Mouse (Mus musculus) C2C12 (cell line): ENCODE data around the gene Map3k19. TPM values are rescaled to one million over a fixed set of nuclear protein-coding genes. Genes with fewer than 3 reads are reported as not detected.

ENCODE experiments used
- H3K27me3 ChIP-seq: one replicate; pipeline ENCODE4 v1.6.1; 2011; ENCODE audit not compliant: control insufficient read depth, insufficient read depth, insufficient read length
- H3K36me3 ChIP-seq: one replicate; pipeline ENCODE4 v1.6.1; 2011; ENCODE audit not compliant: control insufficient read depth, insufficient read depth
- H3K4me3 ChIP-seq: one replicate; pipeline ENCODE4 v1.5.1; 2011; ENCODE audit warnings: mild to moderate bottlenecking, control low read depth; ENCODE audit not compliant: poor library complexity, insufficient read depth, severe bottlenecking
- H3K79me2 ChIP-seq: one replicate; pipeline ENCODE4 v1.6.1; 2011; ENCODE audit not compliant: control insufficient read depth, insufficient read depth
- H3K79me3 ChIP-seq: one replicate; pipeline ENCODE4 v1.6.1; 2011; ENCODE audit warnings: low read depth, control low read depth
- H3ac ChIP-seq: one replicate; pipeline ENCODE3; 2011; ENCODE audit warnings: low read depth; ENCODE audit not compliant: control insufficient read depth, insufficient read length
- CEBPB ChIP-seq: IDR thresholded peaks from one replicate; pipeline ENCODE4 v1.6.1; 2011; ENCODE audit warnings: low read depth, mild to moderate bottlenecking, control low read depth, moderate library complexity
- CTCF ChIP-seq: IDR thresholded peaks from one replicate; pipeline ENCODE4 v1.5.1; 2011; ENCODE audit not compliant: control insufficient read depth, insufficient read depth, insufficient read length
- FOSL1 ChIP-seq: IDR thresholded peaks from one replicate; pipeline ENCODE4 v1.8.0; 2011; ENCODE audit warnings: mild to moderate bottlenecking, low read length; ENCODE audit not compliant: poor library complexity, insufficient read depth, severe bottlenecking
- MAX ChIP-seq: IDR thresholded peaks from one replicate; pipeline ENCODE4 v1.6.1; 2011; ENCODE audit warnings: mild to moderate bottlenecking, control low read depth
- MYOD1 ChIP-seq: IDR thresholded peaks from one replicate; pipeline ENCODE4 v1.6.1; 2011; ENCODE audit warnings: low read depth; ENCODE audit not compliant: control insufficient read depth, insufficient read length
- MYOG ChIP-seq: IDR thresholded peaks from one replicate; pipeline ENCODE4 v1.6.1; 2011; ENCODE audit not compliant: control insufficient read depth, insufficient read length; ENCODE audit errors: extremely low read depth
- USF1 ChIP-seq: IDR thresholded peaks from one replicate; pipeline ENCODE4 v1.6.1; 2011; ENCODE audit warnings: low read depth, mild to moderate bottlenecking, control low read depth, moderate library complexity
- polyA plus RNA-seq: library from polyadenylated mRNA; unstranded; fragments of >200 nt; fragmentation: generic; extraction: Trizol; gene quantifications from one replicate; pipeline ENCODE4 v1.2.1, GENCODE M21; 2012; ENCODE audit warnings: missing spikeins

The Map3k19 gene
- polyA plus RNA-seq, 1 experiment: 0.06 TPM

DNA sequence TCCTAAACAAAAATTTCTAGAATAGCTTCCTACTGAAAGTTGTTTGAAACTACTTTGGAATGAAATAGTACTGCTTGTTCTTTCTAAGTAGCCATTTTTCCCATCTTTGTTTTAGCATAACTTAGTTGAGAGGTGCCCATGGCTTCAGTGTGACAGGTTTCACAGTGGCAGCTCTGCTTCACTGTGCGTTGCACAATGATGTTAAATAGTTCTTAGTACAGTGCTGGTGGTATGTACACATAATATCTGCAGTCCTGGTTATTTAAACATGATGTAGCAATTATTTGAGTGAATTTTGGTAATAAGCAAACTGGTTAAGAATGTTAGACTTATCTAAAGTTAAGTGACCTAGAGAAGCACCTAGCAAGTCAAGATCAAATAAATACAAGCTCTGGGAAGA, 61.4 kb downstream of the Map3k19 start:
- peaks cover 48% of the 10 kb centered on the region for H3K36me3 ChIP-seq
- H3K27me3 ChIP-seq: no peaks in the 10 kb centered on the region
- peaks cover 65% of the 10 kb centered on the region for H3K79me3 ChIP-seq
- peaks cover 84% of the 10 kb centered on the region for H3K79me2 ChIP-seq
- no peak overlapping the region for H3ac ChIP-seq
- no peak overlapping the region for H3K4me3 ChIP-seq
- TF ChIP-seq CEBPB: no peak
- TF ChIP-seq USF1: no peak
- no peak for TF ChIP-seq FOSL1
- no peak for TF ChIP-seq CTCF
- TF ChIP-seq MAX: no peak
- TF ChIP-seq MYOG: no peak

- H3K4me3 ChIP-seq: no peak overlapping the region
- no peak for TF ChIP-seq MYOG
- no peak overlapping the region for H3ac ChIP-seq
- H3K36me3 ChIP-seq: peaks cover 25% of the 10 kb centered on the region
- peaks cover 100% of the 10 kb centered on the region for H3K79me2 ChIP-seq
- peaks cover 97% of the 10 kb centered on the region for H3K79me3 ChIP-seq
- no peaks in the 10 kb centered on the region for H3K27me3 ChIP-seq
Observed at GRCm38 (mm10) chr1:127788943-127789342, 65.9 kb downstream of the Map3k19 start.

GRCm38 (mm10) chr1:127785882-127786281, 68.9 kb downstream of the Map3k19 start:
- Histone ChIP-seq H3K4me3 (no peak overlapping the region), H3ac (no peak overlapping the region), H3K79me3 (peaks cover 99% of the 10 kb centered on the region), H3K27me3 (no peaks in the 10 kb centered on the region), H3K36me3 (peaks cover 9% of the 10 kb centered on the region), H3K79me2 (peaks cover 100% of the 10 kb centered on the region)
- no peak for TF ChIP-seq MYOD1
- no peak for TF ChIP-seq MYOG
- TF ChIP-seq MAX: no peak
- TF ChIP-seq CTCF: no peak
- TF ChIP-seq CEBPB: no peak
- TF ChIP-seq USF1: no peak
- TF ChIP-seq FOSL1: no peak

DNA sequence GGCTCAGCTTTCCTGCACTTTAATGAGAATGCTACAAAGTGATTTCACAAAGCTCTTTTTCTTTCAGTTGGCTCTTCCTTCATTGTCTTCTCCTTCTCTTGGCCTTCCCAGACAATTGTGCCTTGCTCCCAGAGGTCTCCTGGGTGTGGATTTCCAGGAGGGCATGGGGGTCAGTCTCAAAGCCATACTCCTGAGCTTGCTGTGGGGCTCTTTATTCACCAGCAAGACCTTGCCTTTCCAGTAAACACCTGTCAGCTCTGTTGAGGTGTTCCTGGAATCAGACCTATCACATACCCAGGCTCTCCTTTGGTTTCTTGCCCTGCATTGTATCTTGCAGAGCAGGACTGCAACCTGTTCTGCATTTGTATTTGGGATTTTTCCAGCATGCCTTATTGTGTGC, 71.0 kb downstream of the Map3k19 start:
- H3K79me2 ChIP-seq: peaks cover 100% of the 10 kb centered on the region
- no peaks in the 10 kb centered on the region for H3K27me3 ChIP-seq
- TF ChIP-seq MAX: no peak
- TF ChIP-seq MYOD1: no peak
- no peak for TF ChIP-seq CTCF
- TF ChIP-seq CEBPB: no peak
- no peak for TF ChIP-seq USF1
- TF ChIP-seq MYOG: no peak
- no peak for TF ChIP-seq FOSL1
- peaks cover 99% of the 10 kb centered on the region for H3K79me3 ChIP-seq
- no peak overlapping the region for H3ac ChIP-seq
- no peak overlapping the region for H3K4me3 ChIP-seq
- H3K36me3 ChIP-seq: peaks cover 19% of the 10 kb centered on the region

GRCm38 (mm10) chr1:127780849-127781248, 74.0 kb downstream of the Map3k19 start:
- Histone ChIP-seq H3ac (no peak overlapping the region), H3K79me2 (peaks cover 100% of the 10 kb centered on the region), H3K79me3 (peaks cover 100% of the 10 kb centered on the region), H3K36me3 (peaks cover 43% of the 10 kb centered on the region), H3K27me3 (no peaks in the 10 kb centered on the region), H3K4me3 (no peak overlapping the region)
- TF ChIP-seq USF1: no peak
- no peak for TF ChIP-seq MYOG
- TF ChIP-seq MYOD1: no peak
- no peak for TF ChIP-seq CEBPB
- no peak for TF ChIP-seq CTCF
- no peak for TF ChIP-seq MAX
- no peak for TF ChIP-seq FOSL1

- no peak for TF ChIP-seq MAX
- TF ChIP-seq FOSL1: no peak
- TF ChIP-seq CEBPB: no peak
- TF ChIP-seq MYOD1: no peak
- TF ChIP-seq USF1: no peak
- no peak for TF ChIP-seq MYOG
- TF ChIP-seq CTCF: no peak
- Histone ChIP-seq H3K36me3 (peaks cover 43% of the 10 kb centered on the region), H3K27me3 (no peaks in the 10 kb centered on the region), H3K79me2 (peaks cover 100% of the 10 kb centered on the region), H3ac (no peak overlapping the region), H3K79me3 (peaks cover 100% of the 10 kb centered on the region), H3K4me3 (no peak overlapping the region)
Observed at GRCm38 (mm10) chr1:127780142-127780541, 74.7 kb downstream of the Map3k19 start.
